Mouse (Mus musculus) megakaryocyte, embryonic 14.5 days (primary cell): ENCODE data around the gene Zfp13.

Experiments
- FLI1 ChIP-seq: IDR thresholded peaks from 2 replicates; pipeline ENCODE4 v1.6.1; 2012; ENCODE audit warnings: low read length, inconsistent platforms, mixed read lengths
- GATA1 ChIP-seq: IDR thresholded peaks from 3 replicates; pipeline ENCODE4 v1.6.1; 2012; ENCODE audit warnings: mixed read lengths, low read length, inconsistent platforms, borderline replicate concordance

DNA sequence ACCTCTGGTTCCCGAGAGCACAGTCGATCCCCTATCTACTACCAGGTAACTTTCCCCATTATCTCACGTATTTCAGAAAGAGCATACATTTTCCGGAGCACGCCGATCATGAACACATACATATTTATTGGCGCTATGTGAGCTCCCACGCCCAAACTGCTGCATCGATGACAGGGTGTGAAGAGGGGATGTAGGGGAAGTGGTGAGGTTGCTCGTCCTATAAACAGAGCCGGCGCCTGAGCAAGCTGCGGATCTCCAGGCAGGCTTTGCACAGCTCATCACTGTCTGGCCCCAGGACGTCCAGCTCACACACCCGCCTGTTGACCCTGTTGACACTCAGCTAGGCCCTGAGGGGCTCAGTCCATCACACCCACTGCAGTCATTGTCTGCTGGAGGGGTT is 48.4 kb downstream of the Zfp13 start:
- TF ChIP-seq GATA1, result no peak
- no peak for TF ChIP-seq FLI1
